Mouse (Mus musculus) MEL (cell line): Measurements from ENCODE around the gene Vgll4. TPM values are rescaled to one million over a fixed set of nuclear protein-coding genes. Genes with fewer than 3 reads are reported as not detected.
A peak's percentile ranks its signal among the peaks of the same experiment; 100 is the strongest.

Experiments used
- DNase-seq: peaks from one replicate; pipeline ENCODE4 v3.0.0; 2011; ENCODE audit warnings: low read depth, low spot score
- H3K27ac ChIP-seq: 2 replicates; pipeline ENCODE4 v1.5.1; 2012; ENCODE audit warnings: low read depth, mild to moderate bottlenecking, control low read depth, low read length, moderate library complexity; ENCODE audit not compliant: control insufficient read depth
- H3K27me3 ChIP-seq, 2 experiments: fragments of 150-350 bp in 1 of 2; sonication (generic) in 1 of 2; 2 replicates each; pipeline ENCODE4 v1.6.1; 2012; ENCODE audit warnings: low read length in 2 of 2, mild to moderate bottlenecking in 2 of 2, improper control_type of control experiment in 1 of 2, moderate library complexity in 1 of 2; ENCODE audit not compliant: insufficient read depth in 2 of 2, control insufficient read depth in 1 of 2
- H3K36me3 ChIP-seq, 2 experiments: 2 replicates each; pipeline ENCODE4 v1.6.1; 2012 to 2014; ENCODE audit warnings: low read length in 2 of 2, improper control_type of control experiment in 1 of 2, inconsistent platforms in 1 of 2, mild to moderate bottlenecking in 1 of 2; ENCODE audit not compliant: insufficient read depth in 2 of 2, control insufficient read depth in 1 of 2
- H3K4me1 ChIP-seq, 2 experiments: fragments of 150-350 bp in 1 of 2; sonication (generic) in 1 of 2; 2 replicates each; pipeline ENCODE4 v1.6.1; 2012; ENCODE audit warnings: low read length in 2 of 2, improper control_type of control experiment in 1 of 2, mild to moderate bottlenecking in 1 of 2; ENCODE audit not compliant: insufficient read depth in 2 of 2, control insufficient read depth in 1 of 2
- H3K4me3 ChIP-seq, 2 experiments: fragments of 150-350 bp in 1 of 2; sonication (generic) in 1 of 2; 2 replicates each; pipeline ENCODE4 v1.5.1; 2012; ENCODE audit warnings: low read depth in 2 of 2, low read length in 2 of 2, mild to moderate bottlenecking in 2 of 2, moderate library complexity in 2 of 2, control low read depth in 1 of 2, improper control_type of control experiment in 1 of 2; ENCODE audit not compliant: control insufficient read depth in 1 of 2, insufficient read depth in 1 of 2
- H3K79me2 ChIP-seq: 2 replicates; pipeline ENCODE4 v1.6.1; 2012; ENCODE audit warnings: mild to moderate bottlenecking, low read length, moderate library complexity; ENCODE audit not compliant: control insufficient read depth, poor library complexity, insufficient read depth
- H3K9ac ChIP-seq: 2 replicates; pipeline ENCODE4 v1.6.1; 2012; ENCODE audit warnings: low read depth, mild to moderate bottlenecking, control low read depth, low read length, moderate library complexity; ENCODE audit not compliant: control insufficient read depth, poor library complexity, severe bottlenecking
- H3K9me3 ChIP-seq: fragments of 150-350 bp; sonication (generic); replicated peaks from 2 replicates; pipeline ENCODE4 v1.6.1; 2012; ENCODE audit warnings: mild to moderate bottlenecking, low read length, improper control_type of control experiment, moderate library complexity; ENCODE audit not compliant: insufficient read depth
- CTCF ChIP-seq, 3 experiments: IDR thresholded peaks in 2 of 3; conservative IDR thresholded peaks in 1 of 3; 2 replicates each; pipeline ENCODE4 v1.5.1; 2011 to 2012; ENCODE audit warnings: low read length in 3 of 3, low read depth in 2 of 3, mild to moderate bottlenecking in 2 of 3, improper control_type of control experiment in 1 of 3, inconsistent platforms in 1 of 3, mixed read lengths in 1 of 3, moderate library complexity in 1 of 3; ENCODE audit not compliant: control insufficient read depth in 1 of 3, insufficient read depth in 1 of 3, poor library complexity in 1 of 3, severe bottlenecking in 1 of 3
- ELF1 ChIP-seq: IDR thresholded peaks from 2 replicates; pipeline ENCODE4 v1.6.1; 2014; ENCODE audit warnings: low read depth, mild to moderate bottlenecking, inconsistent platforms, low read length, improper control_type of control experiment, moderate library complexity
- GABPA ChIP-seq: IDR thresholded peaks from 2 replicates; pipeline ENCODE4 v1.6.1; 2012; ENCODE audit warnings: low read depth, mild to moderate bottlenecking, inconsistent platforms, low read length, improper control_type of control experiment, moderate library complexity
- MAZ ChIP-seq: IDR thresholded peaks from 2 replicates; pipeline ENCODE4 v1.6.1; 2012; ENCODE audit warnings: low read depth, mild to moderate bottlenecking, inconsistent platforms, low read length, improper control_type of control experiment
- POLR2A ChIP-seq, 2 experiments: IDR thresholded peaks; 2 replicates each; pipeline ENCODE4 v1.6.1; 2011 to 2012; ENCODE audit warnings: low read length in 2 of 2, mild to moderate bottlenecking in 2 of 2, control low read depth in 1 of 2, improper control_type of control experiment in 1 of 2, low read depth in 1 of 2, moderate library complexity in 1 of 2; ENCODE audit not compliant: control insufficient read depth in 1 of 2, insufficient read depth in 1 of 2, poor library complexity in 1 of 2
- RAD21 ChIP-seq: IDR thresholded peaks from 2 replicates; pipeline ENCODE4 v1.6.1; 2011; ENCODE audit warnings: mild to moderate bottlenecking, low read depth, low read length, improper control_type of control experiment
- RCOR1 ChIP-seq: IDR thresholded peaks from 2 replicates; pipeline ENCODE4 v1.6.1; 2012; ENCODE audit warnings: low read depth, mild to moderate bottlenecking, inconsistent platforms, low read length, improper control_type of control experiment
- SMC3 ChIP-seq: IDR thresholded peaks from 2 replicates; pipeline ENCODE4 v1.6.1; 2011; ENCODE audit warnings: low read depth, low read length, improper control_type of control experiment
- UBTF ChIP-seq: IDR thresholded peaks from 2 replicates; pipeline ENCODE4 v1.6.1; 2012; ENCODE audit warnings: low read depth, mild to moderate bottlenecking, inconsistent platforms, low read length, improper control_type of control experiment, moderate library complexity, borderline replicate concordance; ENCODE audit not compliant: insufficient read depth
- USF2 ChIP-seq, 2 experiments: IDR thresholded peaks; 2 replicates each; pipeline ENCODE4 v1.6.1; 2011 to 2012; ENCODE audit warnings: improper control_type of control experiment in 2 of 2, low read length in 2 of 2, borderline replicate concordance in 1 of 2, inconsistent platforms in 1 of 2, low read depth in 1 of 2, mild to moderate bottlenecking in 1 of 2; ENCODE audit not compliant: insufficient read depth in 1 of 2
- ZC3H11A ChIP-seq: IDR thresholded peaks from 2 replicates; pipeline ENCODE4 v1.6.1; 2012; ENCODE audit warnings: low read depth, mild to moderate bottlenecking, inconsistent platforms, low read length, improper control_type of control experiment
- polyA plus RNA-seq, 2 experiments: library from polyadenylated mRNA; stranded (reverse) in 1 of 2; unstranded in 1 of 2; fragments of >175 nt in 1 of 2; fragments of >200 nt in 1 of 2; gene quantifications; 2 replicates each; pipeline versions ENCODE4 v1.2.1 to v1.2.4; 2012; ENCODE audit warnings: low replicate concordance in 2 of 2, low read depth in 1 of 2; ENCODE audit not compliant: insufficient read length in 2 of 2, insufficient read depth in 1 of 2, missing spikeins in 1 of 2
- total RNA-seq: library from RNA; depleted of rRNA; stranded (reverse); fragments of 300-350 nt; gene quantifications from 2 replicates; pipeline ENCODE4 v1.2.3, GENCODE M21; 2012

Gene Vgll4
- total and polyA plus RNA-seq, 3 experiments: 18.1 to 21.5 TPM; not detected in 1

DNA sequence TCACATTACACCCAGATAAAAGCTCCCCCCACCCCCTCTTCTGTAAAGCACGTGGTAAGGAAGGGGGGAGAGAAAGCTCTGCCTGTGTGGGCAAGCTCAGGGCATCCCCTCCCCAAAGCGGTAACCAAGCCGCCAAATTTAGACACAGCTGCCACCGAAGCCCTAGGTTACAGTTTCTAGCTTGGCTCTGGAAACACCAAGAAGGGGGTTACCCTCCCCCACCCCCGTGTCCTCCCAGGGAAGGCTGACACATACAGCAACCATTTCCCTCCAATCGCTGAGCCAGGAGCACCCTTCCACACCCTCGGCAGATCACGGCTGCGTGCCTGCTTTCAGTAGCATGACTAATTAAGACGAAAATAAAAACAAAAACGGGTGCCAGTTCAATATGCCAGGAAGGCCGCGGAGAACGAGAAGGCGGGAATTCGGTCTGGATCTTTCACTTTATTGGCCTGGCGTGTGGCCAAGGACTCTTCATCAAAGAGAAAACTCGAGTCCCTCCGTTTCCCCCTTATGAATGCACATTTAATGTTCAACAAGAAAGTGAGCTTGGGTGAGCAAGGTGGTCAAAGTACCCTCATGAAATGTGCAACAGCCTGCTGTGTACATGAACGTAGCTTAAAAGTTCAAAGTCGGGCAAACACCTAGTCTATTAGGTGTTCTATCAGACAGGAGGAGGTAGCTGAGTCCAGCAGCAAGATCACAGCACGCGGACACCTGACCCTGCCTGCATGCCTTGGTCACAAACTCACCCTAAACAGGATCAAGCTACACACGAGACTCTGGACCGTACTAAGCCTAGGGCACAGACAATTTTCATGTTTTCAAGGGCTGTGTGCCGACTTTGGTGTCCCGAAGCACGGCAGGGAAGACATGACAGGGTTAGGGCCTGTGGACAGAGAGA, 38.3 kb downstream of the Vgll4 start (continued):
- TF ChIP-seq POLR2A (IDR thresholded peaks at IDR 0.05; ENCODE audit: control insufficient read depth in 1 of 2, insufficient read depth in 1 of 2, low read depth in 1 of 2, low read length in 2 of 2, poor library complexity in 1 of 2): no peak

GRCm38 (mm10) chr6:114930646-114931045, 39.1 kb downstream of the Vgll4 start:
- Histone ChIP-seq H3K4me3 (no peak overlapping the region), H3K36me3 (no peaks in the 10 kb centered on the region), H3K79me2 (no peaks in the 10 kb centered on the region), H3K9ac (no peak overlapping the region), H3K4me1 (no peaks in the 10 kb centered on the region), H3K27me3 (no peaks in the 10 kb centered on the region), H3K9me3 (no peaks in the 10 kb centered on the region), H3K27ac (no peak overlapping the region)
- TF ChIP-seq POLR2A (IDR thresholded peaks at IDR 0.05; ENCODE audit: control insufficient read depth in 1 of 2, insufficient read depth in 1 of 2, low read depth in 1 of 2, low read length in 2 of 2, poor library complexity in 1 of 2): no peak
- no peak for TF ChIP-seq GABPA
- TF ChIP-seq UBTF: no peak
- TF ChIP-seq MAZ: no peak
- DNase-seq: no peak

DNA sequence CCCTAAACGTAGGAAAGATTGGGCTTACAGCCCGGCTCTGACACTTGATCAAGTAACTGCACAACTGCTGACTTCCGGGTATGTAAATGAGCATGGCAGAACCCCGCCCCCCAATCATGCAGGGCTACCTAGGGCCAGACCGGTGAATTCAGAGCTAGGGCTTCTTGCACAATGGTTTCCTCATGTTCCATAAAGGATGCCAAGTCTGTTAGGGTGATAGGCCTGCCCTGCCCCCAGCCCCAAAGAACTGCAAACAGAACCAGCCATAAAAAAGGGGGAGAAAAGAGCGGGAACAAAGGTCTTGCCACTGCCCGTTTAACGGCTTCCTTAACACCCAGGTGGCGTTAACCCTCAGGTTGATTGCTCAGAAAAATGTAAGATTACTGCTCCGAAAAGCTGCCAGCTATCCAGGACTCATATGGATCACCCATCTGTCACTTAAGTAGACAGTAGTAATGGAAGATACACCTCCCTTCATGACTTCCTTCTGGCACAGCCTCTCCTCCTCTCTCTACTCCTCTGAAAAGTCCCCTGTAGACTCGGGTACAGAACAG, 39.7 kb downstream of the Vgll4 start:
- Histone ChIP-seq H3K9me3 (no peaks in the 10 kb centered on the region), H3K4me1 (no peaks in the 10 kb centered on the region), H3K27ac (no peak overlapping the region), H3K79me2 (no peaks in the 10 kb centered on the region), H3K36me3 (no peaks in the 10 kb centered on the region), H3K27me3 (no peaks in the 10 kb centered on the region), H3K9ac (no peak overlapping the region), H3K4me3 (peak overlapping the region in 1 of 2 experiments; percentile 22; a peak in 1 of 4 replicates)
- TF ChIP-seq RCOR1 (no peak), ELF1 (peak; percentile 90)
- DNase-seq: peak; percentile 62

DNA sequence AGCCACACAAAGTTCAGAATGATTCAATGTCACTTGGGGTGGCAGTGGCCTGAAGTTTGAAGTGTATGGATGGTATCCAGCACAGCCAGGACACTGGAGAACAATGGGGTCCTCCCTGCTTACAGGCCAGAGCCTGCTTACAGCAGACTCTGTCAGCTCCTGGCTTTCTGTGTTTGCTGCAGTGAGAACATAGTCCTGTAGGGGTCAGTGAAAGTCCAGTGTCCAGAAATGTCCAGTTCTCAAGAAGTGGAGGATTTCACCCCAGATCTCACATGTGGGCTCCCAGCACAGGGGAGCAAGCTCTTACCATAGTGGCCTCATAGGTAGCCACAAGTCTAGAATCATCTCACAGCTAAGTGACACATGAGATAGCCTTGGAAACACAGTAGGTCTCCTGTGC, 40.4 kb downstream of the Vgll4 start:
- Histone ChIP-seq H3K27ac (no peak overlapping the region), H3K4me1 (no peaks in the 10 kb centered on the region), H3K9ac (no peak overlapping the region; the same call in 1 of the 2 replicates), H3K4me3 (no peak overlapping the region), H3K9me3 (no peaks in the 10 kb centered on the region), H3K27me3 (no peaks in the 10 kb centered on the region), H3K79me2 (no peaks in the 10 kb centered on the region), H3K36me3 (no peaks in the 10 kb centered on the region)
- peak; percentile 44 for DNase-seq
- peak; percentile 49 for TF ChIP-seq SMC3
- no peak for TF ChIP-seq USF2 (IDR thresholded peaks at IDR 0.05; ENCODE audit: borderline replicate concordance in 1 of 2, insufficient read depth in 1 of 2, low read depth in 1 of 2, low read length in 2 of 2)
- peak; percentile 34 to 64 (median 42); a peak in 5 of 6 replicates for TF ChIP-seq CTCF (IDR thresholded peaks at IDR 0.05 in 2 of 3, conservative IDR thresholded peaks at IDR 0.05 in 1 of 3; ENCODE audit: control insufficient read depth in 1 of 3, insufficient read depth in 1 of 3, low read depth in 2 of 3, low read length in 3 of 3, poor library complexity in 1 of 3, severe bottlenecking in 1 of 3)
- peak; percentile 67 for TF ChIP-seq RAD21
- peak; percentile 50 for TF ChIP-seq ZC3H11A
